Mouse (Mus musculus): ENCODE results near the gene Zxdc. TPM values are rescaled to one million over a fixed set of nuclear protein-coding genes. Genes with fewer than 3 reads are reported as not detected.

The Zxdc gene
- total and polyA plus RNA-seq, 3 experiments, result 8.6 to 10.7 TPM; not detected in 1

GRCm38 (mm10) chr6:90429911-90430310 is 60.6 kb downstream of the Zxdc start:
- H3K4me1 ChIP-seq (ENCODE audit: control insufficient read depth in 1 of 2, insufficient read depth in 2 of 2, low read length in 2 of 2), result no peaks in the 10 kb centered on the region
- no peak overlapping the region for H3K27ac ChIP-seq (ENCODE audit: control insufficient read depth, low read depth, low read length)
- no peaks in the 10 kb centered on the region for H3K27me3 ChIP-seq (ENCODE audit: control insufficient read depth in 1 of 2, insufficient read depth in 2 of 2, low read length in 2 of 2)
- H3K9ac ChIP-seq (ENCODE audit: control insufficient read depth, low read depth, low read length, poor library complexity, severe bottlenecking), result no peak overlapping the region
- no peaks in the 10 kb centered on the region for H3K36me3 ChIP-seq (ENCODE audit: control insufficient read depth in 1 of 2, insufficient read depth in 2 of 2, low read length in 2 of 2)
- no peaks in the 10 kb centered on the region for H3K79me2 ChIP-seq (ENCODE audit: control insufficient read depth, insufficient read depth, low read length, poor library complexity)
- H3K4me3 ChIP-seq (ENCODE audit: control insufficient read depth in 1 of 2, insufficient read depth in 1 of 2, low read depth in 2 of 2, low read length in 2 of 2), result no peak overlapping the region
- H3K9me3 ChIP-seq (replicated peaks; ENCODE audit: insufficient read depth, low read length), result no peaks in the 10 kb centered on the region
- TF ChIP-seq GATA1 (IDR thresholded peaks at IDR 0.05; ENCODE audit: low read depth, low read length), result no peak
- no peak for TF ChIP-seq TAL1 (IDR thresholded peaks at IDR 0.05; ENCODE audit: low read length)
- no peak for TF ChIP-seq ETS1 (IDR thresholded peaks at IDR 0.05; ENCODE audit: low read depth, low read length)
- no peak for TF ChIP-seq POLR2AphosphoS2 (IDR thresholded peaks at IDR 0.05; ENCODE audit: low read length)
- TF ChIP-seq MYC (IDR thresholded peaks at IDR 0.05; ENCODE audit: low read depth, low read length), result no peak
- no peak for DNase-seq (ENCODE audit: low read depth, low spot score)

DNA sequence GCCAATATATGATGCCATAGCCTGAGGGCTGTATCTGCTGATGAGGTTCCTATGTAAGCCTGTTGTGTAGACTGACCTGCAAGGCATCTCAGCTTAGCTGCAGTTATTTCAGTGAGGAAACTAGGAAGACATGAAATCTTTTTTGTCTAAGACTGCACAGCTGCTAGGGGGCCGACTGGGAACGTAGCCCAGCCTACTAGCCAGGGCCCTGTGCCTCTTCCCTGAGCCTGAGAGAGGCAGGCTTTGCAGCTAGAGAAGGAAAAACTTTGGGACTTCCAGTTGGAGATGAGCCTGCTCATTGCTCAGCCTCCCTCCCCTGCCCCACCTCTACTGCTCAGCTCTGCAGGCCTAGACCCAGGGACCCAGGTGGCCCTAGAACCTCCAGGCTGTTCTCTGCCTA is 62.2 kb downstream of the Zxdc start:
- H3K36me3 ChIP-seq (ENCODE audit: control insufficient read depth in 1 of 2, insufficient read depth in 2 of 2, low read length in 2 of 2), result no peaks in the 10 kb centered on the region
- no peak for DNase-seq (ENCODE audit: low read depth, low spot score)
- no peak overlapping the region for H3K4me3 ChIP-seq (ENCODE audit: control insufficient read depth in 1 of 2, insufficient read depth in 1 of 2, low read depth in 2 of 2, low read length in 2 of 2)
- no peak overlapping the region for H3K9ac ChIP-seq (ENCODE audit: control insufficient read depth, low read depth, low read length, poor library complexity, severe bottlenecking)
- no peaks in the 10 kb centered on the region for H3K9me3 ChIP-seq (replicated peaks; ENCODE audit: insufficient read depth, low read length)
- H3K27me3 ChIP-seq (ENCODE audit: control insufficient read depth in 1 of 2, insufficient read depth in 2 of 2, low read length in 2 of 2), result no peaks in the 10 kb centered on the region
- no peaks in the 10 kb centered on the region for H3K79me2 ChIP-seq (ENCODE audit: control insufficient read depth, insufficient read depth, low read length, poor library complexity)
- no peak overlapping the region for H3K27ac ChIP-seq (ENCODE audit: control insufficient read depth, low read depth, low read length)
- no peaks in the 10 kb centered on the region for H3K4me1 ChIP-seq (ENCODE audit: control insufficient read depth in 1 of 2, insufficient read depth in 2 of 2, low read length in 2 of 2)
- no peak for TF ChIP-seq JUND (IDR thresholded peaks at IDR 0.05; ENCODE audit: low read depth, low read length)
- no peak for TF ChIP-seq POLR2A (IDR thresholded peaks at IDR 0.05; ENCODE audit: control insufficient read depth in 1 of 2, insufficient read depth in 1 of 2, low read depth in 1 of 2, low read length in 2 of 2, poor library complexity in 1 of 2)
- no peak for TF ChIP-seq POLR2AphosphoS5 (IDR thresholded peaks at IDR 0.05; ENCODE audit: borderline replicate concordance, low read depth, low read length)
- no peak for TF ChIP-seq GATA1 (IDR thresholded peaks at IDR 0.05; ENCODE audit: low read depth, low read length)
- no peak for TF ChIP-seq ZNF384 (IDR thresholded peaks at IDR 0.05; ENCODE audit: low read depth, low read length)
- TF ChIP-seq ZMIZ1 (IDR thresholded peaks at IDR 0.05; ENCODE audit: low read depth, low read length), result no peak
- TF ChIP-seq NRF1 (IDR thresholded peaks at IDR 0.05; ENCODE audit: insufficient read depth, low read depth, low read length, poor library complexity, severe bottlenecking), result no peak
- no peak for TF ChIP-seq CTCF (IDR thresholded peaks at IDR 0.05 in 2 of 3, conservative IDR thresholded peaks at IDR 0.05 in 1 of 3; ENCODE audit: control insufficient read depth in 1 of 3, insufficient read depth in 1 of 3, low read depth in 2 of 3, low read length in 3 of 3, poor library complexity in 1 of 3, severe bottlenecking in 1 of 3)

- Histone ChIP-seq H3K4me1 (ENCODE audit: control insufficient read depth in 1 of 2, insufficient read depth in 2 of 2, low read length in 2 of 2) (no peaks in the 10 kb centered on the region), H3K79me2 (ENCODE audit: control insufficient read depth, insufficient read depth, low read length, poor library complexity) (no peaks in the 10 kb centered on the region), H3K9ac (ENCODE audit: control insufficient read depth, low read depth, low read length, poor library complexity, severe bottlenecking) (no peak overlapping the region), H3K27ac (ENCODE audit: control insufficient read depth, low read depth, low read length) (no peak overlapping the region), H3K9me3 (replicated peaks; ENCODE audit: insufficient read depth, low read length) (no peaks in the 10 kb centered on the region), H3K36me3 (ENCODE audit: control insufficient read depth in 1 of 2, insufficient read depth in 2 of 2, low read length in 2 of 2) (no peaks in the 10 kb centered on the region), H3K4me3 (ENCODE audit: control insufficient read depth in 1 of 2, insufficient read depth in 1 of 2, low read depth in 2 of 2, low read length in 2 of 2) (no peak overlapping the region), H3K27me3 (ENCODE audit: control insufficient read depth in 1 of 2, insufficient read depth in 2 of 2, low read length in 2 of 2) (no peaks in the 10 kb centered on the region)
- no peak for DNase-seq (ENCODE audit: low read depth, low spot score)
- TF ChIP-seq RCOR1 (IDR thresholded peaks at IDR 0.05; ENCODE audit: low read depth, low read length), result no peak
- no peak for TF ChIP-seq POLR2AphosphoS2 (IDR thresholded peaks at IDR 0.05; ENCODE audit: low read length)
- no peak for TF ChIP-seq USF2 (IDR thresholded peaks at IDR 0.05; ENCODE audit: borderline replicate concordance in 1 of 2, insufficient read depth in 1 of 2, low read depth in 1 of 2, low read length in 2 of 2)
- TF ChIP-seq GABPA (IDR thresholded peaks at IDR 0.05; ENCODE audit: low read depth, low read length), result no peak
- no peak for TF ChIP-seq ZNF384 (IDR thresholded peaks at IDR 0.05; ENCODE audit: low read depth, low read length)
- TF ChIP-seq MEF2A (IDR thresholded peaks at IDR 0.05; ENCODE audit: extremely low read depth, insufficient replicate concordance, low read depth, low read length, poor library complexity, severe bottlenecking), result no peak
- TF ChIP-seq CHD1 (IDR thresholded peaks at IDR 0.05; ENCODE audit: low read depth, low read length), result no peak
- no peak for TF ChIP-seq USF1 (IDR thresholded peaks at IDR 0.05; ENCODE audit: low read depth, low read length)
- no peak for TF ChIP-seq MAZ (IDR thresholded peaks at IDR 0.05; ENCODE audit: low read depth, low read length)
- no peak for TF ChIP-seq MAFK (IDR thresholded peaks at IDR 0.05; ENCODE audit: borderline replicate concordance, low read depth, low read length)
- no peak for TF ChIP-seq ETS1 (IDR thresholded peaks at IDR 0.05; ENCODE audit: low read depth, low read length)
- TF ChIP-seq NRF1 (IDR thresholded peaks at IDR 0.05; ENCODE audit: insufficient read depth, low read depth, low read length, poor library complexity, severe bottlenecking), result no peak
- TF ChIP-seq CHD2 (IDR thresholded peaks at IDR 0.05; ENCODE audit: low read length), result no peak
- no peak for TF ChIP-seq HCFC1 (IDR thresholded peaks at IDR 0.05; ENCODE audit: low read depth, low read length)
- TF ChIP-seq MYB (IDR thresholded peaks at IDR 0.05; ENCODE audit: low read depth, low read length), result no peak
- no peak for TF ChIP-seq POLR2AphosphoS5 (IDR thresholded peaks at IDR 0.05; ENCODE audit: borderline replicate concordance, low read depth, low read length)
Observed at GRCm38 (mm10) chr6:90434687-90435086, 65.4 kb downstream of the Zxdc start.

Data from MEL (cell line).